Mouse (Mus musculus) MEL (cell line): ENCODE data around the gene Adam4.
"Not testable (repeated sequence)": the region's sequence is repeated elsewhere in the genome, so short reads cannot be mapped to it uniquely, and the experiment has no call there.

ENCODE experiments used
- BHLHE40 ChIP-seq: IDR thresholded peaks from 2 replicates; pipeline ENCODE4 v1.6.1; 2012; ENCODE audit warnings: low read depth, mild to moderate bottlenecking, inconsistent platforms, low read length, improper control_type of control experiment, borderline replicate concordance
- CTCF ChIP-seq, 3 experiments: IDR thresholded peaks in 2 of 3; conservative IDR thresholded peaks in 1 of 3; 2 replicates each; pipeline ENCODE4 v1.5.1; 2011 to 2012; ENCODE audit warnings: low read length in 3 of 3, low read depth in 2 of 3, mild to moderate bottlenecking in 2 of 3, improper control_type of control experiment in 1 of 3, inconsistent platforms in 1 of 3, mixed read lengths in 1 of 3, moderate library complexity in 1 of 3; ENCODE audit not compliant: control insufficient read depth in 1 of 3, insufficient read depth in 1 of 3, poor library complexity in 1 of 3, severe bottlenecking in 1 of 3
- E2F4 ChIP-seq: IDR thresholded peaks from 2 replicates; pipeline ENCODE4 v1.6.1; 2011; ENCODE audit warnings: low read depth, low read length, improper control_type of control experiment, borderline replicate concordance
- EP300 ChIP-seq, 2 experiments: IDR thresholded peaks; 2 replicates each; pipeline ENCODE4 v1.6.1; 2011; ENCODE audit warnings: improper control_type of control experiment in 2 of 2, low read length in 2 of 2, low read depth in 1 of 2, mild to moderate bottlenecking in 1 of 2
- GATA1 ChIP-seq: IDR thresholded peaks from 2 replicates; pipeline ENCODE4 v1.6.1; 2011; ENCODE audit warnings: low read depth, low read length, improper control_type of control experiment
- MAFK ChIP-seq: IDR thresholded peaks from 2 replicates; pipeline ENCODE4 v1.6.1; 2011; ENCODE audit warnings: low read depth, mild to moderate bottlenecking, low read length, improper control_type of control experiment, borderline replicate concordance
- TBP ChIP-seq: IDR thresholded peaks from 2 replicates; pipeline ENCODE4 v1.8.0; 2011; ENCODE audit warnings: low read depth, low read length, improper control_type of control experiment
- USF1 ChIP-seq: IDR thresholded peaks from 2 replicates; pipeline ENCODE4 v1.6.1; 2014; ENCODE audit warnings: low read depth, mild to moderate bottlenecking, inconsistent platforms, low read length, improper control_type of control experiment, moderate library complexity

GRCm38 (mm10) chr12:81379364-81379763 is 42.4 kb downstream of the Adam4 start, which contains the start of gene Gm4787:
- TF ChIP-seq EP300 (IDR thresholded peaks at IDR 0.05; ENCODE audit: low read depth in 1 of 2, low read length in 2 of 2); E2F4; CTCF (IDR thresholded peaks at IDR 0.05 in 2 of 3, conservative IDR thresholded peaks at IDR 0.05 in 1 of 3; ENCODE audit: control insufficient read depth in 1 of 3, insufficient read depth in 1 of 3, low read depth in 2 of 3, low read length in 3 of 3, poor library complexity in 1 of 3, severe bottlenecking in 1 of 3); USF1; TBP; GATA1; BHLHE40; MAFK: not testable (repeated sequence)
